Mouse (Mus musculus) small intestine, adult 2 months (tissue): ENCODE results near the gene Plekhn1.

ENCODE experiments used
- CTCF ChIP-seq: fragments of 200-500 bp; IDR thresholded peaks from 2 replicates; pipeline ENCODE4 v1.5.1; 2012; ENCODE audit warnings: low read depth, mild to moderate bottlenecking, control low read depth, inconsistent platforms, low read length, moderate library complexity, mixed read lengths; ENCODE audit not compliant: insufficient replicate concordance, insufficient read length; ENCODE audit errors: extremely low read depth
- POLR2A ChIP-seq: fragments of 200-500 bp; IDR thresholded peaks from 2 replicates; pipeline ENCODE4 v1.6.1; 2012; ENCODE audit warnings: low read depth, mild to moderate bottlenecking, control low read depth, inconsistent platforms, low read length, moderate library complexity

- TF ChIP-seq CTCF (no peak), POLR2A (0 out of 2 replicates have a peak, but pooled peaks have one; percentile 28)
These were observed 1.3 kb upstream of the Plekhn1 start, which contains the start of gene Noc2l for GRCm38 (mm10) chr4:156235808-156236533.
